Mouse (Mus musculus): ENCODE data around the gene Parva.

Gene Parva

GRCm38 (mm10) chr7:112423438-112423837 lies 3.9 kb upstream of the Parva start:
- no peak for DNase-seq (ENCODE audit: extremely low spot score)

GRCm38 (mm10) chr7:112426811-112427210 lies 494 bp upstream of the Parva start:
- DNase-seq (ENCODE audit: extremely low spot score) = peak; percentile 23

- DNase-seq (ENCODE audit: extremely low spot score) = peak; percentile 83
Measured at GRCm38 (mm10) chr7:112428158-112428535, 842 bp downstream of the Parva start.

GRCm38 (mm10) chr7:112439846-112440245 lies 12.5 kb downstream of the Parva start:
- DNase-seq (ENCODE audit: extremely low spot score) = no peak

GRCm38 (mm10) chr7:112444152-112444984 lies 17.1 kb downstream of the Parva start:
- DNase-seq (ENCODE audit: extremely low spot score) = no peak

- no peak for DNase-seq (ENCODE audit: extremely low spot score)
Measured at GRCm38 (mm10) chr7:112444985-112445367, 17.7 kb downstream of the Parva start.

GRCm38 (mm10) chr7:112446498-112446897 lies 19.2 kb downstream of the Parva start:
- no peak for DNase-seq (ENCODE audit: extremely low spot score)

- no peak for DNase-seq (ENCODE audit: extremely low spot score)
Measured at GRCm38 (mm10) chr7:112449954-112450700, 22.8 kb downstream of the Parva start.

- no peak for DNase-seq (ENCODE audit: extremely low spot score)
Measured at GRCm38 (mm10) chr7:112452471-112452870, 25.2 kb downstream of the Parva start.

- DNase-seq (ENCODE audit: extremely low spot score) = peak; percentile 32
Measured at GRCm38 (mm10) chr7:112453805-112454214, 26.5 kb downstream of the Parva start.

- DNase-seq (ENCODE audit: extremely low spot score) = no peak
Measured at GRCm38 (mm10) chr7:112454380-112454779, 27.1 kb downstream of the Parva start.

GRCm38 (mm10) chr7:112454951-112455350 lies 27.6 kb downstream of the Parva start:
- no peak for DNase-seq (ENCODE audit: extremely low spot score)

- DNase-seq (ENCODE audit: extremely low spot score) = no peak
Measured at GRCm38 (mm10) chr7:112455566-112456110, 28.3 kb downstream of the Parva start.

GRCm38 (mm10) chr7:112457373-112457772 lies 30.1 kb downstream of the Parva start:
- no peak for DNase-seq (ENCODE audit: extremely low spot score)

- DNase-seq (ENCODE audit: extremely low spot score) = no peak
Measured at GRCm38 (mm10) chr7:112457920-112458319, 30.6 kb downstream of the Parva start.

- DNase-seq (ENCODE audit: extremely low spot score) = no peak
Measured at GRCm38 (mm10) chr7:112458440-112458839, 31.1 kb downstream of the Parva start.

GRCm38 (mm10) chr7:112463074-112463473 lies 35.8 kb downstream of the Parva start:
- no peak for DNase-seq (ENCODE audit: extremely low spot score)

GRCm38 (mm10) chr7:112465920-112466319 lies 38.6 kb downstream of the Parva start:
- no peak for DNase-seq (ENCODE audit: extremely low spot score)

GRCm38 (mm10) chr7:112466786-112467185 lies 39.5 kb downstream of the Parva start:
- no peak for DNase-seq (ENCODE audit: extremely low spot score)

- peak; percentile 64 for DNase-seq (ENCODE audit: extremely low spot score)
Measured at GRCm38 (mm10) chr7:112467687-112468111, 40.4 kb downstream of the Parva start.

- peak; percentile 79 for DNase-seq (ENCODE audit: extremely low spot score)
Measured at GRCm38 (mm10) chr7:112469817-112470216, 42.5 kb downstream of the Parva start.

GRCm38 (mm10) chr7:112471316-112471715 lies 44.0 kb downstream of the Parva start:
- DNase-seq (ENCODE audit: extremely low spot score) = no peak

Data from embryo, embryonic 9.5 days (tissue).